Mouse (Mus musculus) lung, postnatal 36 days (tissue): Measurements from ENCODE around the gene Ptma.
"Not testable (repeated sequence)": the region's sequence is repeated elsewhere in the genome, so short reads cannot be mapped to it uniquely, and the experiment has no call there.

Experiments used
- DNase-seq: peaks from one replicate; pipeline ENCODE4 v3.0.0; 2022; ENCODE audit warnings: mixed read lengths

Gene Ptma

GRCm38 (mm10) chr1:86526116-86526788 is at the start of gene Ptma:
Gene Ptma, plus strand, starts transcription at chr1:86526726.
- DNase-seq: peak; percentile 99

DNA sequence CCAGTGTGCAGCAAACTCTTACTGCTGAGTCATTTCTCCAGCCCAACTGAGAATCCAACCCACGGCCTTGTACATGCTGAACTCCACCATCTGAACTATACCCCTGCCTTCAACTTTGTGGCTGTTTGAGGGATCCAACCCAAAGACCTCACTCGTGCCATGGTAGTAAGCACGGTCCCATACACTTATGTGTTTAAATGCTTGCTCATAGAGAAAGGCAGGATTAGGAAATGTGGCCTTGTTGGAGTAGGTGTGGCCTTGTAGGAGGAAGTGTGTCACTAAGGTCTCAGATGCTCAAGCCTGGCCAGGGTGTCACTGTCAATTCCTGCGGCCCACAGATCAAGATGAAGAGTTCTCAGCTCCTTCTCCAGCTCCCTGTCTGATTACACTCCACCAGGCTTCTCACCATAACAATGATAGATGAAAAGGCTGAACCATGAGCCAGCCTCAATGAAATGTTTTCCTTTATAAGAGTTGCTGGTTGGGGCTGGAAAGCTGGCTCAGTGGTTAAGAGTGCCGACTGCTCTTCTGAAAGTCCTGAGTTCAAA is 48.7 kb upstream of the Ptma start:
- no peak for DNase-seq

DNA sequence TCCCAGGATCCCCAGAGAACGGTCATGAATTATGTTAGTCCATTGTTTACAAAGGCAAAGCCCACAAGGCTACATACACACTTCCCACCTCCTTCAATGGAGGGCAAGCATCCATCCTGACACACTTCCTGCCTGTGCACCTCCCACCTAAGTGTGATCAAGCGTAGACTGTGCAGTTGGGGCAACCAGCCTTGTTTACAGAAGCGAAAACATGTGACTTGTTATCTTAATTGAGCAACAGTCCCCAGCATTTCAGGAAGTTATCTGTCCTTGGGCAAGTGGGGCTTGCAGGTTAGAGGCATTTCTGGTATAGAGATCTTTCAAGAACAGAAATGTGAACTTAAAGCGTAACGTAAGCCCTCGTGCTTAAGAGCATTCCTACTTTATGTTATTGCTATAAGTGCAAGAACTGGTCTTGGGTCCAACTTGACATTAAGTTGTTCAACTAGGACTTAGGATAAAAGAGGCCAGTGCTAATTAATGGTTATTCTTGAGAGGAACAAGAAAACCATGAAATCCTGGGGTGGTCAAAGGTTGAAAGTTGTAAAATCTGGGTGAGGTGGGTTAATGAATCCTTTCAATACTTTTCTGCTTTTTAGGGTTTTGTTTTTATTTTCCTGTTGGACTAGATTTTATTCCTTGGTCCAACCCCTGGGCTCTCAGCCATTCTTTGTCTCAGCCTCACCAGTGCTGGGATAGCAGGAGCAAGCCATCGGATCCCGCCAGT is 47.3 kb upstream of the Ptma start:
- peak; percentile 45 for DNase-seq

- DNase-seq: no peak
Measured at GRCm38 (mm10) chr1:86480288-86480687, 46.2 kb upstream of the Ptma start.

DNA sequence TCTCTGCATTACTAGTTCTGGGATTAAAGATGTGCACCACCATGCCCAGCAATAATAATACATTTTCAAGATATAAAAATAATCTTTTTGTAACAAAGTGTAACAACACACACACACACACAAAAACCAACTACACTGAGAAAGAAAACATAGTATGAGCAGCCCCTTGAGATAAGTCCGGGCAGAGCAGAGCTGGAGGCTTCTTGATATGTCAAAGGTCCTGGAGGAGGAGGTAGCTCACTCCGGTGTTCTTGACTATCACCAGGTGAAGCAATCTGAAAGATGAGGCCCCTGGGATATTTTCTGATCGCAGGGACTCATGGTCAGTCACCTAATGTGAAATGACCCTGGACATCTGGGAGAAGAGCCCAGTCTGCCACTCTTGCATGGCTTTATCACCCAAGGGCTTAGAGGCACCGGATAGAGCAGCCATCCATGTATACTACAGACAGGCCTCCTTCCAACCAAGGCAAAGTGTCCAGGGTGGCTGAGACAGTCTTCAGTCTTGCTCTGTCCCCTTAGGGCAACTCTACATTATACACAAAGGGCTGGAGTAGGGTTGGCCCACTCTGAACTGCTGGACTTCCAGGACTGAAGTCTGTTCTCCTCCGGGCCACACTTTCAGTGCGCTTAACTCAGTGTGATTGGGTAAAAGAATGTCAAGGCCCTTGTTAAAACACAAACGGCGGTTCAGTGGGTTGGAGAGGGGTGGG is 45.6 kb upstream of the Ptma start:
- DNase-seq: no peak

DNA sequence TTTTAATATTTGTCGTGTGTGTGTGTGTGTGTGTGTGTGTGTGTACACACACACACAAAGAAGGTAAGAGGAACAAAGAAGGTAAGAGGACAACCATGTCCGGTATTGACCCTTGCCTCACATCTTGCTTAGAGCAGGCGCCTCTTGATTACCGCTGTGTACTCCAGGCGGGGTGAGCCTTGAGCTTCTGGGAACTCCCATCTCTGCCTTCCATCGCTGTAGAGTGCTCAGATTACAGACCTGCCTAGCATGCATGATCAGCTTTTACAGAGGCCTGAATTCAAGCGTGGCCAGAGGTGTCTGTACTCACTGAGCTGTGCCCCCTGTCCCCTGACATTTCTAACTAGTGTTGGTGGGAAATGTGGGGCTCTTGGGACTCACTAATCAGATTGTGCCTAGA is 45.1 kb upstream of the Ptma start:
- DNase-seq: no peak

- no peak for DNase-seq
Measured at GRCm38 (mm10) chr1:86482288-86482687, 44.2 kb upstream of the Ptma start.

DNA sequence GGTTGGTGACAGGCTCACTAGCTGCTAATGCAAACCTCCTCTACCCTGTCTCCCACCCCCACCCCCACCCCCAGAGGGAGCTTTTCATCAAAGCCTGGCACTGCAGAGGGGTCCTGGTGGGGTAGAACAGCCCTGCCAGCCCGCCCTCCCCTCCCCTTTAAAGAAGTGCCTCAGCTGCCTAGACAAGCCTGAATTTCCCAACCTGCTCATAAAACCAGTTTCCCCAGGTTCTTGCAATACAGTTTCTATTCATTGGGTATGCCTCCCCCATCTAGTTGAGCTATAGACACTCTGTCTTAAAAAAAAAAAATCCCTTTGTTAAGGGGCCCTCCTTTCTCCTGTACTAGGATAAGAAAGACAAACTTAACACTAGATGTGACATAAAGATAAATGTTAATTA is 43.8 kb upstream of the Ptma start:
- peak; percentile 38 for DNase-seq

GRCm38 (mm10) chr1:86485346-86485745 is 41.2 kb upstream of the Ptma start:
- DNase-seq: no peak

GRCm38 (mm10) chr1:86485858-86486257 is 40.7 kb upstream of the Ptma start:
- not testable (repeated sequence) for DNase-seq

- no peak for DNase-seq
Measured at GRCm38 (mm10) chr1:86486703-86487294, 39.7 kb upstream of the Ptma start.

GRCm38 (mm10) chr1:86487295-86487907 is 39.1 kb upstream of the Ptma start:
- peak; percentile 98 for DNase-seq

- DNase-seq: no peak
Measured at GRCm38 (mm10) chr1:86487908-86488314, 38.6 kb upstream of the Ptma start.

DNA sequence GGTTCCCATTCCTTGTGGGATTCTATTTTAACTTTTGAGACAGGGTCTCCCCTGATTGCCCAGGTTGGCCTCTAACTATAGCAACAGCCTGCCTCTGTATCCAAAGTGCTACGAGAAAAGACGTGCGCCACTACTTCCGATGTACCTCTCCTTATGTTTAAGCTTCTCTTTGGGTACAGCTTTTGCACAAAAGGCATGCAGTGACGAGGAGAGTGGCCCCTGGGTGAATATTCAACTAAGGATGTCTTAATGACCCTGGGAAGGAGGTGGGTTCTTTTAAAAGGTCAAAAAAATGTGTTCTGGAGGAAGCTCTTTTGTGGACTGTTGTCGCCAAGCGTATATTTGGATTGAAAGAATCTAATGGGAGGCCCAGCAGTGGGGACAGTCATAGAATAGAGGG is 38.2 kb upstream of the Ptma start:
- DNase-seq: no peak

- no peak for DNase-seq
Measured at GRCm38 (mm10) chr1:86488774-86489173, 37.8 kb upstream of the Ptma start.

DNA sequence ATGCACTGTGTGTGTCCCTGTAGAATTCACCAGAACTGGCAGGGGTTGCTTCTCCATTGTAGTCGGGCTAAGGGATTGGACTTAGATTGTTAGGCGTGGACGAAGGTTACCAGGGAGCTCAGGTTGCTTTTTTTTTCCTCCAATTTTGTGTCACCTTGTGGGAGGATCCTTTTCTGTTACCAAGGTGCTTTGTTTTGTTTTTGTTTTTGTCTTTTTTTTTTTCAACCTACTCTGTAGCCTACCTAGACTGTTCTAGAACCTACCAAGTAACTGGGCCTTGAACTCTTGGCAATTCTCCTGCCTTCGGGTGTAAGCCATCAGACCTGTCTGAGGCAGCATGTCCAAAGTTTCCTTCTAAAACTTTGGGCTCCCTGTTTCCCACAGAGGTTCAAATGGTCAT is 36.6 kb upstream of the Ptma start:
- no peak for DNase-seq

- peak; percentile 48 for DNase-seq
Measured at GRCm38 (mm10) chr1:86490697-86491096, 35.8 kb upstream of the Ptma start.

- DNase-seq: peak; percentile 66
Measured at GRCm38 (mm10) chr1:86491533-86492094, 34.9 kb upstream of the Ptma start.

GRCm38 (mm10) chr1:86492095-86493070 is 34.1 kb upstream of the Ptma start:
- DNase-seq: peak; percentile 75

DNA sequence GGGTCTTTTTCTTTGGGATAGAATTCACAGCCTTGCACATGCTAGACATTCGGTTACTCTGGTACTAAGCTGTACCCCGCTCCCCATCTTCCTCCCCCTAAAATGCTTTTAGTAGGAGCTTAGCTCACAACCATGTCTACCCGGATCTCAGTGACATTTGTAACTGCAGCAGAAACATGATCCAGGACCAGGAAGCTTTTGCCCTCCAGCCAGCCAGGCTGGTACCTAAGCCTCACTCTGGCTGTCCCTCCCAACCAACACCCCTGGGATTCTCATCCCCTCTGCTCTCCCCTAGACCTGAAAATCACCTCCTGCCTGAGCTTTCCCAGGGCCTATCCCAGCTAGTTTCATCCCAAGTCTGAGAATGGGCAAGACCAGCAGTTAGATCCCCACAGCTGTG is 32.7 kb upstream of the Ptma start:
- no peak for DNase-seq

DNA sequence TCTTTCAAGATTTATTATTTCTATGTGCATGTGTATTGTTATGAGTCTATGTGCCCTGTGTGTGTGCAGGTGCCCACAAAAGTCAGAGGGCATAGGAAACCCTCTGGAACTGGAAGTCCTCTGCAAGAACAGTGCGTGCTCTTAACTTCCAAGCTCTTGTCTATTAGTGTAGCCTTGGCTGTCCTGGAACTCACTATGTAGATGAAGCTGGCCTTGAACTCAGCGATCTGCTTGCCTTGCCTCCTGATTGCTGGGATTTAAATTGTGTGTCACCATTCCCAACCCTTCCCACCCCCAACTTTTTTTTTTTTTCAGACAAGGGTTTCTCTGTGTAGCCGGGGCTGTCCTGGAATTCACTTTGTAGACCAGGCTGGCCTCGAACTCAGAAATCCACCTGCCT is 30.2 kb upstream of the Ptma start:
- no peak for DNase-seq
